Mouse (Mus musculus) kidney, adult 18-20 months (tissue): ENCODE results near the gene Acsl4.

ENCODE experiments used
- DNase-seq: peaks from one replicate; pipeline ENCODE4 v3.0.0; 2021

The Acsl4 gene

GRCm38 (mm10) chrX:142390247-142390908, at the start of gene Acsl4:
Acsl4 (minus strand) TSS chrX:142390535.
- peak; percentile 87 for DNase-seq

- no peak for DNase-seq
Measured at GRCm38 (mm10) chrX:142437971-142438504, 47.7 kb upstream of the Acsl4 start.

- no peak for DNase-seq
Measured at GRCm38 (mm10) chrX:142432846-142433245, 42.5 kb upstream of the Acsl4 start.

- no peak for DNase-seq
Measured at GRCm38 (mm10) chrX:142427111-142427510, 36.8 kb upstream of the Acsl4 start.

GRCm38 (mm10) chrX:142426628-142427027, 36.3 kb upstream of the Acsl4 start:
- no peak for DNase-seq

- DNase-seq: no peak
Measured at GRCm38 (mm10) chrX:142413884-142414283, 23.5 kb upstream of the Acsl4 start.

- no peak for DNase-seq
Measured at GRCm38 (mm10) chrX:142410060-142410459, 19.7 kb upstream of the Acsl4 start.

- no peak for DNase-seq
Measured at GRCm38 (mm10) chrX:142409338-142409737, 19.0 kb upstream of the Acsl4 start.

GRCm38 (mm10) chrX:142403114-142403513, 12.8 kb upstream of the Acsl4 start:
- DNase-seq: no peak

GRCm38 (mm10) chrX:142398621-142399020, 8.3 kb upstream of the Acsl4 start:
- no peak for DNase-seq

- no peak for DNase-seq
Measured at GRCm38 (mm10) chrX:142390909-142391265, 552 bp upstream of the Acsl4 start.

GRCm38 (mm10) chrX:142389581-142390159, 665 bp downstream of the Acsl4 start:
- peak; percentile 18 for DNase-seq

- no peak for DNase-seq
Measured at GRCm38 (mm10) chrX:142388141-142388540, 2.2 kb downstream of the Acsl4 start.

- DNase-seq: no peak
Measured at GRCm38 (mm10) chrX:142387634-142388033, 2.7 kb downstream of the Acsl4 start.

GRCm38 (mm10) chrX:142384918-142385317, 5.4 kb downstream of the Acsl4 start:
- DNase-seq: no peak

GRCm38 (mm10) chrX:142379894-142380293, 10.4 kb downstream of the Acsl4 start:
- no peak for DNase-seq

GRCm38 (mm10) chrX:142378048-142378447, 12.3 kb downstream of the Acsl4 start:
- DNase-seq: no peak

- no peak for DNase-seq
Measured at GRCm38 (mm10) chrX:142377358-142377757, 13.0 kb downstream of the Acsl4 start.

GRCm38 (mm10) chrX:142376747-142377146, 13.6 kb downstream of the Acsl4 start:
- no peak for DNase-seq

GRCm38 (mm10) chrX:142375519-142375918, 14.8 kb downstream of the Acsl4 start:
- no peak for DNase-seq

- peak; percentile 36 for DNase-seq
Measured at GRCm38 (mm10) chrX:142372393-142372792, 17.9 kb downstream of the Acsl4 start.

- peak; percentile 9 for DNase-seq
Measured at GRCm38 (mm10) chrX:142369935-142370334, 20.4 kb downstream of the Acsl4 start.

- DNase-seq: no peak
Measured at GRCm38 (mm10) chrX:142363882-142364281, 26.5 kb downstream of the Acsl4 start.

- no peak for DNase-seq
Measured at GRCm38 (mm10) chrX:142359031-142359430, 31.3 kb downstream of the Acsl4 start.

- no peak for DNase-seq
Measured at GRCm38 (mm10) chrX:142358427-142358826, 31.9 kb downstream of the Acsl4 start.
